Mouse (Mus musculus): ENCODE measurements around the gene Hsd17b12. TPM values are rescaled to one million over a fixed set of nuclear protein-coding genes. Genes with fewer than 3 reads are reported as not detected.

Gene Hsd17b12
- polyA plus RNA-seq, 1 experiment from 2014 or later: 98.4 TPM

DNA sequence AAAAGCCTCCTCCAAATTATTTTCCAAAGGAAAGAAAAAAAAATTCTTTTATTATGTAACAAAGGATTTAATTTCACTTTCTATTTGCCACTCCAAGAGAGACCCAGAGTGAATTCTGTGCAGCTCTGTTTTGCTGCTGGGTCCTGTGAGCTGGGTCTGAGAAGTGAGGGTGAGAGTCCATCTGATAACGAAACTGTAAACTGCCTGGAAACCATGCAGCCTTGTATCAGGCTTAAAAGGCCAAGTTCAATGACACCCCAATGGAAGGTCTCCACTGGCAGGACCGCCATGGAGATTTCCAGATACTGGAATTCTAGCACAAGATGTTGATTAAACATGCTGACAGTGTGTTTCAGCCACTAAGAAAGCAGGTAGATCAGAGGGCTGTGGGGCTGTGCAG, 113.6 kb downstream of the Hsd17b12 start:
- Histone ChIP-seq H3K27me3 (replicated peaks; ENCODE audit: control insufficient read depth, insufficient read depth, low read length) (no peaks in the 10 kb centered on the region), H3K4me3 (ENCODE audit: low read depth, low read length) (no peak overlapping the region), H3K9me3 (ENCODE audit: control insufficient read depth, low read length) (no peaks in the 10 kb centered on the region), H3K4me2 (no peak overlapping the region), H3K9ac (ENCODE audit: low read depth, low read length) (no peak overlapping the region), H3K36me3 (ENCODE audit: control insufficient read depth, insufficient read depth, low read length) (no peaks in the 10 kb centered on the region), H3K4me1 (replicated peaks; ENCODE audit: control insufficient read depth, insufficient read depth, low read length) (no peaks in the 10 kb centered on the region), H3K27ac (ENCODE audit: low read depth, low read length) (no peak overlapping the region)
- no peak for DNase-seq (ENCODE audit: low spot score)
- 87% methylated on average over 2 of the region's 2 CpGs for WGBS
- no peak for ATAC-seq (replicated peaks; ENCODE audit: low FRiP score)

GRCm38 (mm10) chr2:94043662-94044061, 114.1 kb downstream of the Hsd17b12 start:
- ATAC-seq (replicated peaks; ENCODE audit: low FRiP score) (no peak), DNase-seq (ENCODE audit: low spot score) (no peak)
- no peak overlapping the region for H3K4me3 ChIP-seq (ENCODE audit: low read depth, low read length)
- WGBS: 82% methylated on average over 5 of the region's 5 CpGs
- no peaks in the 10 kb centered on the region for H3K36me3 ChIP-seq (ENCODE audit: control insufficient read depth, insufficient read depth, low read length)
- no peak overlapping the region for H3K27ac ChIP-seq (ENCODE audit: low read depth, low read length)
- H3K4me1 ChIP-seq (replicated peaks; ENCODE audit: control insufficient read depth, insufficient read depth, low read length): no peaks in the 10 kb centered on the region
- no peaks in the 10 kb centered on the region for H3K9me3 ChIP-seq (ENCODE audit: control insufficient read depth, low read length)
- no peaks in the 10 kb centered on the region for H3K27me3 ChIP-seq (replicated peaks; ENCODE audit: control insufficient read depth, insufficient read depth, low read length)
- H3K4me2 ChIP-seq: no peak overlapping the region
- H3K9ac ChIP-seq (ENCODE audit: low read depth, low read length): no peak overlapping the region

DNA sequence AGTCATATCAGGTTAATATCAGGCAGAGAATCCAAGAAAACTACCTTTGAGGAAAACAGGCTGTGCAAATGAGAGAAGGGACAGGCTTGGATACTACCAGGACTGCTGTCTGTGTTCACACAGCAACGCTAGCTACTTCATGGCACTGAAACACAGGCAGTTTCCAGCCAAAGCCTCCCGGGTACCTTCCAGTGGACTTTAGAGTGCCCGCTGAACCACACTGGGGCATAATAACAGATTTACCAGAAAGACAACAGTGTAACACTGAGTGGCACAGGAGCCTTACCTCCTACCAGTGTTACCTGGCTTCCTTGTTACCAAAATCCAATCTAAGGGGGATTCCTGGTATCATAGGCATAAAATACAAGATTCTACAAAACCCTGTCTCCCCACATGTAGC, 115.3 kb downstream of the Hsd17b12 start:
- DNase-seq (ENCODE audit: low spot score) (no peak), ATAC-seq (replicated peaks; ENCODE audit: low FRiP score) (no peak)
- no peaks in the 10 kb centered on the region for H3K9me3 ChIP-seq (ENCODE audit: control insufficient read depth, low read length)
- H3K36me3 ChIP-seq (ENCODE audit: control insufficient read depth, insufficient read depth, low read length): no peaks in the 10 kb centered on the region
- no peak overlapping the region for H3K9ac ChIP-seq (ENCODE audit: low read depth, low read length)
- no peaks in the 10 kb centered on the region for H3K27me3 ChIP-seq (replicated peaks; ENCODE audit: control insufficient read depth, insufficient read depth, low read length)
- no peak overlapping the region for H3K4me3 ChIP-seq (ENCODE audit: low read depth, low read length)
- WGBS: 87% methylated on average over 3 of the region's 3 CpGs
- no peak overlapping the region for H3K4me2 ChIP-seq
- H3K4me1 ChIP-seq (replicated peaks; ENCODE audit: control insufficient read depth, insufficient read depth, low read length): no peaks in the 10 kb centered on the region
- H3K27ac ChIP-seq (ENCODE audit: low read depth, low read length): no peak overlapping the region

DNA sequence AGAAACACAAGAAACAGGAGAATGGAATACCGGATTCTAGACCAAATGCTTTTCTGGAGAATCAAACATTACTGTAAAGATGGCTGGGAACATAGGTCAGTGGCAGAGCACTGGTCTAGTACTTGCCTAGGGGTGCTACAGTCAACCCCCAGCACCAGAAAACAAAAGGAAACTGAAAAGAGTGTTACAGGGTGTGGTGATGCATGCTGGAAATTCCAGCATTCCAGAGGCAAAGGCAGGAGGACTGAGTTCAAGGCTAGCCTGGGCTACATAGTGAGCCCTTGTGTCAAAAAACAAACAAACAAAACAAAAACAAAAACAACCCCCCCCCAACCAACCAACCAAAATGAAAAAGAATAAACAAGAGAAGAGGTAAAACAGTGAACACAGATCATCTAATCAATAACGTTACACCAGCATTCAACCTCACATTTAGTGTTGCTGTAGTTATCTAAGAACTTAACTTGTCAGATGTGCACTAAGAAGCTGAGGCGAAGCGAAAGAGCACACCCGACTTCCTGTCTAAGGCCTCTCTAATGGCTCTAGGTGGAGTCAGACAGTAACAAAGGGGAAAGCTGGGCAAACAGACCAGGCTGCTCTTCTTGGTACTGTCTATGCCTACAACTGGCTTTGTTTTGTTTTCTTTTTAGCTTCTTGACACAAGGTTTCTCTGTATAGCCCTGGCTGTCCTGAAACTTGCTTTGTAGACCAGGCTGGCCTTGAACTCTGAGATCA, 117.2 kb downstream of the Hsd17b12 start:
- DNase-seq (ENCODE audit: low spot score) (no peak), ATAC-seq (replicated peaks; ENCODE audit: low FRiP score) (no peak)
- Histone ChIP-seq H3K36me3 (ENCODE audit: control insufficient read depth, insufficient read depth, low read length) (no peaks in the 10 kb centered on the region), H3K9ac (ENCODE audit: low read depth, low read length) (no peak overlapping the region), H3K27ac (ENCODE audit: low read depth, low read length) (no peak overlapping the region), H3K4me1 (replicated peaks; ENCODE audit: control insufficient read depth, insufficient read depth, low read length) (no peaks in the 10 kb centered on the region), H3K4me2 (no peak overlapping the region), H3K27me3 (replicated peaks; ENCODE audit: control insufficient read depth, insufficient read depth, low read length) (no peaks in the 10 kb centered on the region), H3K4me3 (ENCODE audit: low read depth, low read length) (no peak overlapping the region), H3K9me3 (ENCODE audit: control insufficient read depth, low read length) (no peaks in the 10 kb centered on the region)
- 82% methylated on average over 5 of the region's 5 CpGs for WGBS

DNA sequence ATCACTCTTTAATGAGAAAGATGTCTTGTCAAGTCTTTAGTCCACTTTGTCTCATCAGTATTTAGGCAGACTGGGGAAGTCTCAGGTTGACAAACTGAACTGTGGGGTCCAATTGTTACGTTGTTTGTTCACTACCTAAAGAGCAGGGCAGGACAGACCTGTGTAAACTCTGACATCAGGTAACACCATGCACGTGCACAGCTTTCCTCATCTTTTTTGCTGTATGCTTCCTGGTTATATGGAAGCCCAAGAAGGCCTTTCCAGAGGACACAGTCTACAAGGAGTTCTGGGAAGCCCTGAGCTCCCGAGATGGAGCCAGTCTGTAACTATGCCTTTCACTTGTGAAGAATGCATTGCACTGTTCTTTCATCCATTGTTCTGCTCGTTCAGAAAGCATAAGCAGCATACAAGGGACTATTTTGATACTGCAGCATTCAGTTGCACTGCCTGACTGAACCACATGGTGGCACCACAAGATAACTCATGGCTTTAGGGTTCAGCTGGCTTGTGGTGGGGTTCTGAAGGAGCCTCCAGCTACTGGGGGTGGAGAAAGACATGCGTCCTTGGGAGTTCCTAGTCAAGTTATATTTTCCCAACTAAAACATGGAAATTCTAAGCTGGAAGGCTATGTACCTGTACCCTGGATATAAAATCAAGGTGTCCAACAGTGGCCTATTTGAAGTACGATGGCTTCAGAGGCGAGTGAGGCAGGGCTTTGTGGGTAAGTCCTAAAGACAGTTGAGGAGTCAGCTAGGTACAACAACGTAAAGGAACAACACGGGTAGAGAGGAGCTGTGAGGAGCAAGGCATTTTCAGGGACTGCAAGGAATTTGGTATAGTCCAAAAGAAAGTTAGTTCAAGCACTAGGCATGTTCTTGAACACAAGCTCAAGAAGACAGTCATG, 122.1 kb downstream of the Hsd17b12 start:
- ATAC-seq (replicated peaks; ENCODE audit: low FRiP score): no peak
- Histone ChIP-seq H3K4me1 (replicated peaks; ENCODE audit: control insufficient read depth, insufficient read depth, low read length) (no peaks in the 10 kb centered on the region), H3K4me3 (ENCODE audit: low read depth, low read length) (no peak overlapping the region), H3K9me3 (ENCODE audit: control insufficient read depth, low read length) (no peaks in the 10 kb centered on the region), H3K4me2 (no peak overlapping the region), H3K9ac (ENCODE audit: low read depth, low read length) (no peak overlapping the region), H3K36me3 (ENCODE audit: control insufficient read depth, insufficient read depth, low read length) (peaks cover 5% of the 10 kb centered on the region; the same call in 1 of the 2 replicates), H3K27me3 (replicated peaks; ENCODE audit: control insufficient read depth, insufficient read depth, low read length) (no peaks in the 10 kb centered on the region), H3K27ac (ENCODE audit: low read depth, low read length) (no peak overlapping the region)
- 77% methylated on average over 9 of the region's 9 CpGs for WGBS
- peak; percentile 35 for DNase-seq (ENCODE audit: low spot score)

GRCm38 (mm10) chr2:94030602-94031001, 127.2 kb downstream of the Hsd17b12 start:
- DNase-seq (ENCODE audit: low spot score) (no peak), ATAC-seq (replicated peaks; ENCODE audit: low FRiP score) (no peak)
- no peak overlapping the region for H3K4me3 ChIP-seq (ENCODE audit: low read depth, low read length)
- peaks cover 5% of the 10 kb centered on the region; the same call in 1 of the 2 replicates for H3K36me3 ChIP-seq (ENCODE audit: control insufficient read depth, insufficient read depth, low read length)
- H3K9me3 ChIP-seq (ENCODE audit: control insufficient read depth, low read length): no peaks in the 10 kb centered on the region
- no peak overlapping the region for H3K9ac ChIP-seq (ENCODE audit: low read depth, low read length)
- no peak overlapping the region for H3K4me2 ChIP-seq
- no peaks in the 10 kb centered on the region for H3K4me1 ChIP-seq (replicated peaks; ENCODE audit: control insufficient read depth, insufficient read depth, low read length)
- H3K27me3 ChIP-seq (replicated peaks; ENCODE audit: control insufficient read depth, insufficient read depth, low read length): no peaks in the 10 kb centered on the region
- H3K27ac ChIP-seq (ENCODE audit: low read depth, low read length): no peak overlapping the region

GRCm38 (mm10) chr2:94024637-94025036, 133.1 kb downstream of the Hsd17b12 start:
- no peaks in the 10 kb centered on the region for H3K4me1 ChIP-seq (replicated peaks; ENCODE audit: control insufficient read depth, insufficient read depth, low read length)
- H3K9ac ChIP-seq (ENCODE audit: low read depth, low read length): no peak overlapping the region
- H3K27ac ChIP-seq (ENCODE audit: low read depth, low read length): no peak overlapping the region
- H3K27me3 ChIP-seq (replicated peaks; ENCODE audit: control insufficient read depth, insufficient read depth, low read length): no peaks in the 10 kb centered on the region
- no peak overlapping the region for H3K4me2 ChIP-seq
- 37% methylated on average over 6 of the region's 6 CpGs for WGBS
- no peaks in the 10 kb centered on the region for H3K36me3 ChIP-seq (ENCODE audit: control insufficient read depth, insufficient read depth, low read length)
- no peak for ATAC-seq (replicated peaks; ENCODE audit: low FRiP score)
- DNase-seq (ENCODE audit: low spot score): no peak
- H3K9me3 ChIP-seq (ENCODE audit: control insufficient read depth, low read length): no peaks in the 10 kb centered on the region
- H3K4me3 ChIP-seq (ENCODE audit: low read depth, low read length): no peak overlapping the region

DNA sequence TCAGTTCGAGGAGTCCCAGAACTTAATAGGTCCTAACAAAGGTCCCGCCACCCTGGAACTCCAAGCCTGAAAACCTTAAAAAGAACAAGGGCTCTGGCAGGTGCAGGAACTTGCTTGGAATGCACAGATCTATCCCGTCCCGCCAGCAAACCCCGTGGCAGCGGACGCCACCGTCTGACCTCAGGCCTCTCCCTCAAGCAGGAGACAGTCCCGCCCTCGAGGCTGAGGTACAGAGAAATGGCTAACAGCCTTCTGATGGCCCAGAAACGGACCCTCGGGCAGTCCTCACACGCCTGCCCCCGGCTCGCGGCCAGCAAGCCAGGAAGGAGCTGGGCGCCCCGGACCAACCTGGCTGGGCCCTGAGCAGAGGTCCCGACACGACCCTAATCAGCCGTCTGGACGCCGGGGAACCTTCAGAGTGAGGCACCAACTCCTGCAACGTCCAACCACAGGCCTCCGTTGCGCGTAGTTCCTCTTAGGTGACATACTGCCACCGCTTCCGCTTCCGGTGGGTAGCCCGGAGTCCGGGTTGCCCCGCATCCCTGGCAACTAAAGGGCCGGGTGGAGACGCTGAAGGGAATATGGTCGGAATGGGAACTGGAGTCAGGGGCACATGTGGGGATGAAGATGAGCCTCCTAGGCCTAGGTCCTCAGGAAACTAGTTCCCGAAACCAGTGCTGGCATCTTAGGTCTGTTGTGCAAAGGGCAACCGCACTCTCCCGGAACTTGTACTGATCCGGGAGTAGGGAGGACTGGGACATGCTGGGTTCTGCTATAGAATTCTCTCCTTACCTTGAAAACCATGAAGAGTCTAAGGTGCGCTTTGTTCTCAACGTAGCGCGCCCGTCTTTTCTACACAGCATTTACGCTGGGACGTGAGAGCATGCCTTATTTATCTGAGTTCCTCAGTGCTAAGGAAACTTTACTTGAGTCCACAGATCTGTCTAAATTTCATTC, 147.2 kb downstream of the Hsd17b12 start, which contains the start of gene Alkbh3:
TSS of gene Alkbh3 (minus strand) at position 473 of the 957 bp plus-strand sequence.
- no peaks in the 10 kb centered on the region for H3K27me3 ChIP-seq (replicated peaks; ENCODE audit: control insufficient read depth, insufficient read depth, low read length)
- no peaks in the 10 kb centered on the region for H3K9me3 ChIP-seq (ENCODE audit: control insufficient read depth, low read length)
- ATAC-seq (replicated peaks; ENCODE audit: low FRiP score) (peak; percentile 99), DNase-seq (ENCODE audit: low spot score) (peak; percentile 94)
- peaks cover 13% of the 10 kb centered on the region for H3K36me3 ChIP-seq (ENCODE audit: control insufficient read depth, insufficient read depth, low read length)
- peak within 1 kb of the TSS; percentile 86 for H3K9ac ChIP-seq (ENCODE audit: low read depth, low read length)
- H3K4me1 ChIP-seq (replicated peaks; ENCODE audit: control insufficient read depth, insufficient read depth, low read length): peaks cover 4% of the 10 kb centered on the region
- H3K27ac ChIP-seq (ENCODE audit: low read depth, low read length): peak within 1 kb of the TSS; percentile 54; the same call in 1 of the 2 replicates
- WGBS: 6% methylated on average over 47 of the region's 47 CpGs
- peak within 1 kb of the TSS; percentile 75 for H3K4me2 ChIP-seq
- peak within 1 kb of the TSS; percentile 86 for H3K4me3 ChIP-seq (ENCODE audit: low read depth, low read length)
